Mouse (Mus musculus): ENCODE measurements at regions not wholly inside any gene's neighbourhood (a gene's known extent, or its start where the extent isn't known, plus 50 kb on each side); places are given as distances from the start of the nearest gene placed in this dataset.
A peak's percentile ranks its signal among the peaks of the same experiment; 100 is the strongest.

GRCm38 (mm10) chr10:118700115-118700514 lies 169.9 kb downstream of the Dyrk2 start:
- no peak for DNase-seq (ENCODE audit: low read depth in 2 of 2, low spot score in 2 of 2)

DNA sequence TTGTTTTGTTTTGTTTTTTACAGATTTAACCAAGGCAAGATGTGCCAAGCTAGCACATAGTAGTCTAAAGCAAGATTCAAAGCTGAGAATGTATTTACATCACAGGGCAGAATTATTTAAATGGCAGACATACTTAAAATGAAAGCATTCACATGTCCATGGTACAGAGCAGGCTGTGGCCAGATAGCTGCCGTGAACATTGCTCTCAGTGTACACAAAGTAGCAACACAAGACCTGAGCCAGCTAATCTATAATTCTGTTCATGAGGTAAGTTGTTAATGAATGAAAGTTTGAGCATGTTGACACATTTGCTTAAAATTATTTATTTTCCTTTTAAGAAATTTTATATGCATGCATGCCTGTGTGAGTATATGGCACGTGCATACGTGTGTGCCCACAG lies 164.0 kb downstream of the Dyrk2 start:
- no peak for DNase-seq (ENCODE audit: low read depth in 2 of 2, low spot score in 2 of 2)

DNA sequence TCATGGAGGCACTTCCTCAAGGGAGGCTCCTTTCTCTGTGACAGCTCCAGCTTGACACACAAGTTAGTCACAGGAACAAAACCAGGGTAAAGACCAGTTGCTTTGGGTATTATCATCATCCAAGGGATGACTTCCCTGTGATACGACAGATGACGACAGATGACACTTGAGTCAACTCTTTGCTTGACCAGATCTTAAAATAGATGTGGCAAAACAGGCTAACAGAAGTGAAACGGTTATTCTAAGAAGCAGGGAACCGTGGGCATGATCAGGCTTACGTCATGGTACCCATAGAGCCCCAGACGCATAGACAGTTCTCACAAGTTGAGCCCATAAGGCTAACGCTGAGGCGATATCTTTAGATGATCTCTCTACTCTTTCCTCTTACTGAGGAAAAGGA lies 160.3 kb downstream of the Dyrk2 start:
- DNase-seq (ENCODE audit: low read depth in 2 of 2, low spot score in 2 of 2): no peak

DNA sequence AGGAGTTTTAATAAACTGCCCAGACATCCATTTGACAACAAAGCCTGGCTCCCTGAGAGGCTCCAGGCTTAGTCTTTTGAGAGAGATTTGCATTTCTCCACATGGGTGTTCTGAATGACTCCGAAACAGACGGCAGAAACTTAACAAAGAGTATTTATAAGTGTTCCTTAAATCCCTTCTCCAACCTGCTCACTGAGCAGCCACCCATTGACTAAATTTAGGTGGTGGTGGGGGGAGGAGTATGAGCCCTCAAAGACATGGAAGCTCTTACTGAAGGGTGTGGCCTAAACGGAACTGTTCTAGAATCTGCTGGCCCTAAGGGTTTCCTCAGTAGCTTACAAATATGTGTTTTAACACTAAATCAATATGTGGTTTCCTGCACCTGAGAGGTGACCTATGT lies 158.5 kb downstream of the Dyrk2 start:
- no peak for DNase-seq (ENCODE audit: low read depth in 2 of 2, low spot score in 2 of 2)

GRCm38 (mm10) chr10:118711951-118712350 lies 158.1 kb downstream of the Dyrk2 start:
- no peak for DNase-seq (ENCODE audit: low read depth in 2 of 2, low spot score in 2 of 2)

DNA sequence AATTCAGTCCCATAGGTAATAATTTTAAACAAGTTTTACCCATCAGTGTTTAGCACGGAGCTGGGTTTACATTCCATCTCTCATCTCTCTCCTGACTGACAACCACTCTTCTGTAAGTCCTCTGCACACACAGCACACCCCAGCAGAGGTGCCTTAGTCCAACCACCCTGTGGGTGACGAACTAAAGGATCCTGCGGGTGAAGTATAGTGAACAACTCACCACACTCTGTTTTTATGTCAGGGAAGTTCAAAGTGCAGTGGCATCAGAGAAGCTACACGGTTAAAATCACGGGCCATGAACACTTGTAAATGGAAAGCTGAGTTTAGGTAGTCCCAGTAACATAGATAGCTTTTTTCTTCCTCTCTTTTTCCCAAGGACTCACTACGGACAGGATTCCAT lies 157.1 kb downstream of the Dyrk2 start:
- peak; percentile 53 to 61 for DNase-seq (ENCODE audit: low read depth in 2 of 2, low spot score in 2 of 2)

GRCm38 (mm10) chr10:118714179-118714581 lies 155.8 kb downstream of the Dyrk2 start:
- DNase-seq (ENCODE audit: low read depth in 2 of 2, low spot score in 2 of 2): peak; percentile 16 to 41

GRCm38 (mm10) chr10:118714595-118714994 lies 155.4 kb downstream of the Dyrk2 start:
- DNase-seq (ENCODE audit: low read depth in 2 of 2, low spot score in 2 of 2): peak in 1 of 2 experiments; percentile 1

DNA sequence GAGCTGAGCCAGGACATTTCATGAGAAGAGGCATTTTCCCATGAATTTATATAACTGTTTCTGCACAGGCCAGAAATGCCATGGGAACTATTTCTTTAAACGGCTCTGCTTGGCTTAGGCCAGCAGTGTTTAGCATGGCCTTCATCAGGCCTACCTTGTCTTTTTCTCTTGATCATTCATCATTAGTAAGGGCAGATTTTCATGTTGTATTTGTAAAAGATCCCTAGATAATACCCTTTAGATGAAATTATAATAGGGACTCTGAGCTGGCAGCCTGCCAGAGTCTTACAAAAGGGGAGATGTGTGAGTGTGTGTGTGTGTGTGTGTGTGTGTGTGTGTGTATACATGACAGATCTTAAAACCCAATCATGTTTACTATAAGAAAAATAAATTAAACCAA lies 149.4 kb downstream of the Dyrk2 start:
- DNase-seq (ENCODE audit: low read depth in 2 of 2, low spot score in 2 of 2): no peak

- DNase-seq (ENCODE audit: low read depth in 2 of 2, low spot score in 2 of 2): no peak
These were observed 147.9 kb downstream of the Dyrk2 start for GRCm38 (mm10) chr10:118722132-118722551.

GRCm38 (mm10) chr10:118722671-118723070 lies 147.3 kb downstream of the Dyrk2 start:
- DNase-seq (ENCODE audit: low read depth in 2 of 2, low spot score in 2 of 2): no peak

DNA sequence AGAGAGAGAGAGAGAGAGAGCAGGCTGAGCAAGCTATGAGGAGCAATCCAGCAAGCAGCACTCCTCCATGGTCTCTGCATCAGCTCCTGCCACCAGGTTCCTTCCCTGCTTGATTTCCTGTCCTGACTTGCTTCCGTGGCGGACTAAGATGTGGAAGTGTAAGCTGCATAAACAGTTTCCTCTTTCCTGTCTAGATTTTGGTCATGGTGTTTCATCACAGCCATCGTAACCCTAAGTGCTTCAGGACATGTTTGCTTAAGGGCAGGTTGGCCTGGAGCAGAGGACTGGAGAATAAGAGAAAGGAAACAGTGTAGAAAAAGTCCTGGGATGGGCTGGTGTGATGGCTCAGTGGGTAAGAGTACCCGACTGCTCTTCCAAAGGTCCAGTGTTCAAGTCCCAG lies 133.9 kb downstream of the Dyrk2 start:
- no peak for DNase-seq (ENCODE audit: low read depth in 2 of 2, low spot score in 2 of 2)

DNA sequence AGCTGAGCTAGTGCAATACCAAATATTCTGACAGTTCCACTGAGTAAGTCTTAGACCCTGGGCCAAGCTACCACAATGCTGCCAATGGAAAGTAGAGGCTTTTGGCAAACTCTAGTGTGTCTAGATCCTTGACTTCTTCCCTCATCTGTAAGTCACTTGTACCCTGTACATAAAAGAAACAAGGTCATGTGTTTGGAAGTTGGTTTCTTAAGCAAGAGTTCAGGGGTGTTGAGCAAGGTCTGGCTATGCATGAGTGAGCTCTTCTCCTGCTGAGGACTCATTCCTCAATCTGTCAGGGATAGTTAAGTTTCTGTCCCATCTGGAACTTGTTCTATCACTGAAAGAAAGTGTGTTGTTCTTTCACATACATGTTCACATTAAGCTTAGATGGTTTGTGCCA lies 132.9 kb downstream of the Dyrk2 start:
- no peak for DNase-seq (ENCODE audit: low read depth in 2 of 2, low spot score in 2 of 2)

DNA sequence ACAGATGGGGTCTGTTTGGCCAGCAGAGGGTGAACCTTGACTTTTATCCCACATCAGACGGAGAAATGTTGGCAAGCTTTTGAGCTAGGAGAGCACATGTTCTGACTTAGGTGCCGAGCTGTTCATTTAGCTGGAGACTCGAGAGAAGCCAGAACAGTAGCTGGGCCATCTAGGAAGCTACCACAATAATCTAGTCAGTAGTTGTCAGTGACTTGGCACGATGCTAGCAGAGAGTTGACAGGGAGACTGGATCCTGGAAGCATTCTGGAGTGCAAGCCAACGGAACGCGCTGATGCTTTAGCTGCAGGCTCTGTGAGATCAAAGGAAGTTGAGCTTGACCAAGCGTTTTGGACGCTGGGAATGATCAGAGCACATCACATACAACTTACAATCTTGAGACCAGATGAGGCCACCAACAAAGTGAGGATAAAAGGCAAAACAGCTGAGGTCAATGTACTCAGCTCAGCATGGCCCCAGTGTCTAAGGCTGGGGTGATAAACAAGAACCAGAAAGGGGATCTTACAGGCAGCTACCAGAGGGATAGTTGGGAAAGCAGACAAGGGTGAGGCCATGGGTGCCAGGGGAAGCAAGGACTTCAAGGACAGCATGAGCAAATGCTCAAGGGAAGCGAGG lies 130.0 kb downstream of the Dyrk2 start:
- DNase-seq (ENCODE audit: low read depth in 2 of 2, low spot score in 2 of 2): no peak

DNA sequence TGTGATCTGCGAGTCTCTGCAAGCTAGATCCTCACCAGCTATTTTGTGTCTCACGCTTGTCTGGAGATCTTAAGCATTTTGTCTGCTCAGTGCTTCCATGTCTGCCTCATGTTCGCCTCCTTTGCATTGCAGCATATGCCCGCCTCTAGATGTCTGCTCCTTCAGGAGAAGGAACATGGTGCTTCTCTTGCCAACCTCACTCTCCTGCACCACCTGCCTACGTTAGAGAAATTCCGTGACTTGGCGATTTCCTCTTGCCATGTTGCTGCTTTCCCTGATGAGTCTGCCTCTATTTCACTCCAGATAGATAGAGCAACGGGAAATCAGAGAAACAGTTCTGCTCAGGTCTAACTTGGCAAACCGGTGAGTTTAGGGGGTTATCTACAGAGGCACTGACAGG lies 126.2 kb downstream of the Dyrk2 start:
- DNase-seq (ENCODE audit: low read depth in 2 of 2, low spot score in 2 of 2): no peak

- no peak for DNase-seq (ENCODE audit: low read depth in 2 of 2, low spot score in 2 of 2)
These were observed 123.2 kb downstream of the Dyrk2 start for GRCm38 (mm10) chr10:118746719-118747395.

DNA sequence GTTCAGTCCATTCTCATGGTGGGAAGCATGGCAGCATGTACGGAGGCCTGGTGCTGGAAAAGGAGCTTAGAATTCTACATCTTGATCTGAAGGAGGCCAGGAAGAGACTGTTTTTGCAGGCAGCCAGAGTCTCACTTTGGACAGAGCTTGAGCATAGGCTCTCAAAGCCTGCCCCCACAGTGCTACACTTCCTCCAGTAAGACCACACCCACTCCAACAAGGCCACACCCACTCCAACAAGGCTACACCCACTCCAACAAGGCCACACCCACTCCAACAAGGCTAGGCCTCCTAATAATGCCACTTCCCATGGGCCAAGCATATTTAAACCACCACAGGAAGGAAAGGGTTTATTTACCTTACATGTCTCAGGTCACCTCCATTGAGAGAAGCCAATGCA lies 121.0 kb downstream of the Dyrk2 start:
- no peak for DNase-seq (ENCODE audit: low read depth in 2 of 2, low spot score in 2 of 2)

GRCm38 (mm10) chr10:118749756-118750155 lies 120.3 kb downstream of the Dyrk2 start:
- DNase-seq (ENCODE audit: low read depth in 2 of 2, low spot score in 2 of 2): no peak

GRCm38 (mm10) chr10:118751110-118751509 lies 118.9 kb downstream of the Dyrk2 start:
- no peak for DNase-seq (ENCODE audit: low read depth in 2 of 2, low spot score in 2 of 2)

DNA sequence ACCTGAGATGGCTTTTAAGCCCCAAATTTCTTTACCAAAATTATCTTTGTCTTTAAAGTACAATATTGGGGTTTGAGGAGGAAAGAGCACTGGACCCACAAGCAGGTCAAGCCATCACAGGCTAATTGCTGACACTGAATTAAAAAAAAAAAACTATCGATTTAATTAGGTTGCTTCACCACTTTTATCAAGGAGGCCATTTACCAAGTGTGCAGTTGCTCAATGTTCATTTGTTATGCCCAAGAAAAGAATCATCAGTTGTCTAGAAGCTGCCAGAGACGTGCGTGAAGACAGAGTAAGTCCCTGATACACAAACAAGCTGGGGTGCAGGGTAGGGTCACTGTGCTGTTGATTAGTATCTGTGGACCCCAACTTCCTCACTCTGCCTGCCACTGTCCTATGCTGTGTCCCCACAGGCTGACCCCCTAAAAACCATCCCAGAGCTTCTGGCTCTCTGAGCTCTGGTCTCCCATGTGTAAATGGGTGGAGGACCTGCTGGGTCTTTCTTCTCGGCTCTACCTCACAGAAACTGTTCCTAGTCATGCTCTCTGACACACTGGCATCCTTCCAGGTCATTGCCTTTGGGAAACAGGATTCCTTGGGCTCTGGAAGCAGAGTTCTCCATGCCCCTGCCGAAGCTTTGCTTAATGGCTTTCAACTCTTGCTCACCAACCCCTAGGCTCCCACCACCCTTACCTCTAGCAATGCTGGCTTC lies 116.8 kb downstream of the Dyrk2 start:
- no peak for DNase-seq (ENCODE audit: low read depth in 2 of 2, low spot score in 2 of 2)

GRCm38 (mm10) chr10:118754791-118755190 lies 115.2 kb downstream of the Dyrk2 start:
- no peak for DNase-seq (ENCODE audit: low read depth in 2 of 2, low spot score in 2 of 2)

DNA sequence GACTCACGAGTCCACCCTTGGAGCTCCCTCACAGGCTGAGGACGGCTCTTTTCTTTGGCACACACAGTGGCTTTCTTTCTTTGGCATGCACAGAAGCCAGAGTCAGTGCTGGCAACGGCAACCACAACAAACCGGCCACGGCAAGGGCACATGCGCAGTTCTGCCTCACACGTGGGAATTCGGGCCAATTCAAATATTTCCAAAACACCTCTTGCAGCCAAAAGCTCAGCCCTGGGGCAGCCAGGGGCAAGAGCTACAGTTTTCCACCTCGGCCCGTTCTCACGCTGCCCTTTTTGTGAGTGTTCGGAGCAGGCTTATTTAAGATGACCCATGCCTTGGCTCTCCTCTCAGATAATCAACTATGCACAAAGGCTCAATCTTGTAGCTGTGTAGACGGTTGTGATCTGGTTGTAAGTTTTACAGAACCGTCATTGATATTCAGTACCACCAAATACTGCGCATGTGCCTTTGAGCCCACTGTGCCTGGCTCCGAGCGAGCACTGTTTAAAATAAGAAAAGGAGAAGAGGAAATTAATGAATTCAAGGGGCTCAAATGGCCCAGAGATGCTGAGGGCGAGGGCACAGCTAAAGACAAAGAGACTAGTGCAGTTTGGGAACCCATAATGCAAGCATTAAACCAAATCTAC lies 111.1 kb downstream of the Dyrk2 start:
- peak; percentile 23 to 31 for DNase-seq (ENCODE audit: low read depth in 2 of 2, low spot score in 2 of 2)
